Mouse (Mus musculus): Measurements from ENCODE around the gene Zfp93. TPM values are rescaled to one million over a fixed set of nuclear protein-coding genes. Genes with fewer than 3 reads are reported as not detected.

Gene Zfp93
- polyA plus RNA-seq, 1 experiment from 2014 or later, result 6.1 TPM

DNA sequence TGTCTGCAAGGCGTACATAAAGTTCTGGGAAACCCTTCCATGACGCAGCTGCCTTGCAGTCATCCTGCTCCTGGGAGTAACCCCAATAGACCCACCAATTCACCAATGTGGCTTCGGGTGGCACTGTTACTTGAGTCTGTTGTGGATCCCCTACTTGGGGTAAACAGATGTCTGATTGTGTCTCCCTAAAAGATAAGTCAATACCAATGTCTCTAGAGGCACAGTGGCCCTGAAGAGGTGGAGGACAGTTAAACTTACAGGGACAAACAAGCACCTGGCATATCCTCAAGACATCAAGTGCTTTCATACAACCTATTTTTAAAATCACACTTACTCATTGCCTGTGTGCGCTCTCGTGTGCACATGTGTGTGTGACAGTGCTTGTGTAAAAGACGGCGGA is 25.2 kb downstream of the Zfp93 start:
- Histone ChIP-seq H3K4me2 (replicated peaks) (no peak overlapping the region), H3K9me3 (no peaks in the 10 kb centered on the region; the same call in 1 of the 2 replicates), H3K36me3 (peaks cover 31% of the 10 kb centered on the region), H3K4me3 (replicated peaks) (no peak overlapping the region), H3K4me1 (replicated peaks) (0 out of 2 replicates have a peak, but pooled peaks cover 9% of the 10 kb centered on the region), H3K9ac (no peak overlapping the region), H3K27me3 (replicated peaks) (no peaks in the 10 kb centered on the region), H3K27ac (no peak overlapping the region)
- no peak for ATAC-seq
- WGBS, result 95% methylated on average over 7 of the region's 7 CpGs

DNA sequence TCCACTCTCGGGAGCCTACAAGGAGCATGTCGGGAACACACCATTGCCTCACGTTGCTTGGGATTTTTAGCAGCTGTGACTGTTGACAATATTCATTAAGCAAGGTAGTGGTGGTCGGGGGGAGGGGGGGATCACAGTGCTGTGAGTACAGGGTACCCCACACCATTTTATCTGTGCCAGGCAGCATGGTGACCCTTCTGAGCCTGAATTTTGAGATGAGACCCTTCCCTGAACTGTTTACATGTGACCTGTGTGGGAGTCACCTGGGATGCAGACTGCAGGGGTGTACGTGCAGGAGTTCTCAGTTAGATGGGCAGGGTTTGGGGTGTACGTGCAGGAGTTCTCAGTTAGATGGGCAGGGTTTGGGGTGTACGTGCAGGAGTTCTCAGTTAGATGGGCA is 26.2 kb downstream of the Zfp93 start:
- no peak for ATAC-seq
- H3K4me3 ChIP-seq (replicated peaks), result no peak overlapping the region
- 0 out of 2 replicates have a peak, but pooled peaks cover 9% of the 10 kb centered on the region for H3K4me1 ChIP-seq (replicated peaks)
- no peaks in the 10 kb centered on the region; the same call in 1 of the 2 replicates for H3K9me3 ChIP-seq
- H3K27ac ChIP-seq, result no peak overlapping the region
- WGBS, result 89% methylated on average over 7 of the region's 7 CpGs
- no peak overlapping the region for H3K4me2 ChIP-seq (replicated peaks)
- peaks cover 22% of the 10 kb centered on the region for H3K36me3 ChIP-seq
- H3K27me3 ChIP-seq (replicated peaks), result no peaks in the 10 kb centered on the region
- no peak overlapping the region for H3K9ac ChIP-seq

GRCm38 (mm10) chr7:24297361-24298095 is 27.3 kb downstream of the Zfp93 start:
- H3K4me2 ChIP-seq (replicated peaks), result peak overlapping the region; percentile 86

GRCm38 (mm10) chr7:24298635-24298972 is 28.4 kb downstream of the Zfp93 start:
- WGBS, result 2% methylated on average over 12 of the region's 12 CpGs
- peak; percentile 3 for ATAC-seq
- H3K27me3 ChIP-seq (replicated peaks), result no peaks in the 10 kb centered on the region

More at GRCm38 (mm10) chr7:24297361-24298095, 27.3 kb downstream of the Zfp93 start:
- Histone ChIP-seq H3K27me3 (replicated peaks) (no peaks in the 10 kb centered on the region), H3K4me1 (replicated peaks) (0 out of 2 replicates have a peak, but pooled peaks cover 9% of the 10 kb centered on the region), H3K4me3 (replicated peaks) (no peak overlapping the region), H3K27ac (no peak overlapping the region), H3K36me3 (peaks cover 14% of the 10 kb centered on the region), H3K9ac (no peak overlapping the region), H3K9me3 (no peaks in the 10 kb centered on the region)
- no peak for ATAC-seq
- WGBS, result 92% methylated on average over 15 of the region's 15 CpGs

DNA sequence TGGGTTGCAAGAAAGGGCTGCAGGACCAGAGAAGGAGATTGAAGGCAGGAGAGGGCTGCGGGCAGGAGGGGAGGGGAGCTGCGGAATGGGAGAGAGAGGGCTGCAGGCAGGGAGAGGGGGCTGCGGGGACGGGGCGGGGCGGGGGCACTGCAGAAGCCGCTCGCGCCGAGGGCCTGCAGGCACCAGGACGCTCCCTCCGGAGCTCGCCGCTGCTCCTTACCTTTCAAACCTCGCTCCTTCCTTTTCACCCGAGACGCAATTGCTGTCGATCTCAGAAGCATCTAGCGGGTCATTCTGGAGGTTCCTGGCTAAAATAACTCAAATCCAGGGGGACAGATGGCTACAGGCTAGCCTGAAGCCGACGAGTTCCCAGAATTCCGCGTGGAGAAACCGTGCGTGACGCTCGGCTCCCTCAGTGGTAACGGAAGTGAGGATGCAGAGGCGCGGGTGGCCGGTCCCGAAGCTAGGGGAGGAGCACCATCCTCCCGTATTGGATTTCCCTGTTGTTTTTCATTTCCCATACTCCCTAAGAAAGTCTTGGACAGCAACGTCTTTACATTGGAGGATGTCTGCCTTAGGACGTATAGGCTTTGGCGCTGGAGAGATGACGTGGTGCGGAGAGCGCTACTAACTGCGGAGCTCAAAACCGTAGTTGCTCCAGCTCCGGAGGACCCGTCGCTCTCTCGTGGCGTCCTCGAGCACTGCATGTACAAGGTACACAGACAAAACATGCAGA is 28.9 kb downstream of the Zfp93 start:
- H3K27me3 ChIP-seq (replicated peaks), result no peaks in the 10 kb centered on the region
- peak overlapping the region; percentile 92 for H3K27ac ChIP-seq
- 0 out of 2 replicates have a peak, but pooled peaks cover 9% of the 10 kb centered on the region for H3K4me1 ChIP-seq (replicated peaks)
- peak overlapping the region; percentile 73 for H3K9ac ChIP-seq
- WGBS, result under 1% methylated on average over 45 of the region's 47 CpGs
- peak; percentile 91 for ATAC-seq
- peaks cover 14% of the 10 kb centered on the region for H3K36me3 ChIP-seq
- H3K9me3 ChIP-seq, result no peaks in the 10 kb centered on the region
- peak overlapping the region; percentile 86 for H3K4me2 ChIP-seq (replicated peaks)
- H3K4me3 ChIP-seq (replicated peaks), result peak overlapping the region; percentile 71

More at GRCm38 (mm10) chr7:24298635-24298972, 28.4 kb downstream of the Zfp93 start:
- 0 out of 2 replicates have a peak, but pooled peaks cover 9% of the 10 kb centered on the region for H3K4me1 ChIP-seq (replicated peaks)
- H3K9me3 ChIP-seq, result no peaks in the 10 kb centered on the region
- peak overlapping the region; percentile 71 for H3K4me3 ChIP-seq (replicated peaks)
- H3K36me3 ChIP-seq, result peaks cover 17% of the 10 kb centered on the region
- peak overlapping the region; percentile 86 for H3K4me2 ChIP-seq (replicated peaks)
- H3K9ac ChIP-seq, result peak overlapping the region; percentile 73
- H3K27ac ChIP-seq, result peak overlapping the region; percentile 92

- Histone ChIP-seq H3K4me2 (replicated peaks) (peak overlapping the region; percentile 86), H3K4me1 (replicated peaks) (0 out of 2 replicates have a peak, but pooled peaks cover 9% of the 10 kb centered on the region), H3K4me3 (replicated peaks) (peak overlapping the region; percentile 71), H3K36me3 (peaks cover 10% of the 10 kb centered on the region; the same call in 1 of the 2 replicates), H3K9me3 (no peaks in the 10 kb centered on the region), H3K9ac (0 out of 2 replicates have a peak overlapping the region, but pooled peaks have one; percentile 40), H3K27me3 (replicated peaks) (no peaks in the 10 kb centered on the region), H3K27ac (peak overlapping the region; percentile 92)
- WGBS, result under 1% methylated on average over 18 of the region's 18 CpGs
- ATAC-seq, result peak; percentile 37
Observed at GRCm38 (mm10) chr7:24299823-24300481, 29.7 kb downstream of the Zfp93 start.

DNA sequence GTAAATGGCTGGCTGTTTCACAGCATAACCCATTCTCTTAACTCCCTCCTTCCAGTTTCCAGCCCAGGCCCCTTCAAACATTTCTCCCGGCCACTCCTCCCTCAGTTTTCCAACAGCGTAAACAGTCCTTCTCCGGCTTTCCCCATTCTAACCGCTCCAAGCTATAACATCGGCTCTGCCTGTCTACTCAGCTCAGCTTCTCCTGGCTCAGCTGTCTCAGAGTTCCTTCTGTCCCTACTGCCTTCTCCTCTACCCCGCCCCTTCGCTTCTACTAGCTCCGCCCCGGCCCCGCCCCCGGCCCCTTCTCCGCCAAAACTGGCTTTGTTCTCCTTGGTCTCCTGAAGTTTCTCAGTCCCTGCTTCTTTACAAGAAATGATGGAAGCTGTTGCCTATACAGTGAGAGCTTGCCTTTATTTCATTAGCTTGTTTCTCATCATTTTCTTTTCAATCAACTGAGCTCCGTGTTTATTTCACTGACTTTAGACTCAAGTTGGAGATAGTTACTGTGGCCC is 30.6 kb downstream of the Zfp93 start, which contains the start of gene Zfp61:
Gene Zfp61, minus strand, starts transcription at position 462 of the 512 bp plus-strand sequence.
- peak within 1 kb of the TSS; percentile 86 for H3K4me2 ChIP-seq (replicated peaks)
- no peaks in the 10 kb centered on the region for H3K9me3 ChIP-seq
- ATAC-seq, result peak; percentile 78
- H3K27me3 ChIP-seq (replicated peaks), result no peaks in the 10 kb centered on the region
- peaks cover 7% of the 10 kb centered on the region; the same call in 1 of the 2 replicates for H3K36me3 ChIP-seq
- WGBS, result 2% methylated on average over 13 of the region's 13 CpGs
- no peak within 1 kb of the TSS for H3K9ac ChIP-seq
- 0 out of 2 replicates have a peak, but pooled peaks cover 9% of the 10 kb centered on the region for H3K4me1 ChIP-seq (replicated peaks)
- peak within 1 kb of the TSS; percentile 71 for H3K4me3 ChIP-seq (replicated peaks)
- H3K27ac ChIP-seq, result peak within 1 kb of the TSS; percentile 64

DNA sequence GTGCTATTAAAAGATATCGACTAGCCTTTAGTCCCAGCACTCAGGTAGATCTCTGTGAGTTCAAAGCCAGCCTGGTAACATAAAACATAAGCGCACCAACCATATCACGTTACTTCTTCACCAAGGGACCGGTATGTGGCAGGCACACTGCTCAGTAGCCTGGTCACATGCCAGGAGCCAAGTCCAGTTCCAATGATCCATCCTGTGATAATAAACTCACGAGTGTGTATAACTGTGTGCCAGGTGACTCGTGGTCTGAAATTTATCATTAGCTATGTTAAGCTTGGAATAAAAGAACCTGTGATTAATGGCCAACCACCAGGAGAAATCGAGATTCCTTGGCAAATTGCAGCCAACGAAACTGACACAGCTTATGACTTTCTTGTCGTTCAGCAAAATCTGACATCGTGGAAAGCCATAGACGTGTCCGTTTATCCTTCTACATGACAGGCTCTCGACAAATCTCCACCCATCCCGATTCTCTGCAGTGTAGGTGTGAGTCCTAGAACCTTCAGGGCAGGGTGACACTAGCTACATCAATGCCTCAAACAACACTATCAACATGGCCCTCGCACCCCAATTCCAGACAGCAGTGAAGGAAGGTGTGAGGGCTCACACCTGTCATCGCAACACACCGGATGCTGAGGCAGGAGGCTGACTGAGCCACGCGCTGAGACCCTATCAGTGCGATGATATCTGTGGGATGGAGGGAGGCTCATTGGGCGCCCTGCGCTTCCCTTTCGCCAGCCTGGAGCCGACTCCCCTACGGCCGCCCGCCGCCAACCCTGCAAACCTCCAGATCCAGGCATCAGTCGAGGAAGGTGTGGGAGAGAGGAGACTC is 45.7 kb downstream of the Zfp93 start:
- Histone ChIP-seq H3K4me2 (replicated peaks) (peak overlapping the region; percentile 90), H3K27ac (peak overlapping the region; percentile 59), H3K4me1 (replicated peaks) (0 out of 2 replicates have a peak, but pooled peaks cover 5% of the 10 kb centered on the region), H3K9me3 (no peaks in the 10 kb centered on the region), H3K36me3 (0 out of 2 replicates have a peak, but pooled peaks cover 3% of the 10 kb centered on the region), H3K9ac (peak overlapping the region; percentile 73), H3K4me3 (replicated peaks) (peak overlapping the region; percentile 64), H3K27me3 (replicated peaks) (peaks cover 10% of the 10 kb centered on the region; the same call in 1 of the 2 replicates)
- ATAC-seq, result peak; percentile 78
- WGBS, result 24% methylated on average over 29 of the region's 29 CpGs

DNA sequence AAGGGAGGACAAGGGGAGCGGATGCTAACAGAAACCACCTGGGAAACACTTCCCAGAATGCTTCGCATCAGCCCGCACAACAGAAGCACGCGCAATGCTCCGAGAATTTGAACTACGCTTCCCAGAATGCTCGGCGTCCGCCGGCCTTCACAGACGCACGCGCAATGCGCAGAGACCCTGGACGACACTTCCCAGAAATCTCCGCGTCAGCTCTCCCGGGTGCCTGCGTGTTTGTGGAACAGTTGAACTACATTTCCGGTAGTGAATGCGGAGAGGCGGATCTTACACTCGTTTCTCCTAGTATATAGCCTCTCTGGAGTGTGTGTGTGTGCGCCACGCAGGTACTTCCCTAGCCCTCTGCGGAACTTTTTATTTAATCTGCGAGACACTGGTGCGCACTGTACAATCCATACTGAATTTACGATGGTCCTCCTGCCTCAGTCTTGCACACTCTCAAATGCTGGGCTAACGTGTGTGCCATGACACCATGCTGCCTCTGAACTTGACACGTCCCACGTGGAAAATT is 46.4 kb downstream of the Zfp93 start, which contains the start of gene Zfp94:
Gene Zfp94, minus strand, starts transcription at position 100 of the 526 bp plus-strand sequence.
- WGBS, result 1% methylated on average over 33 of the region's 33 CpGs
- H3K4me1 ChIP-seq (replicated peaks), result 0 out of 2 replicates have a peak, but pooled peaks cover 5% of the 10 kb centered on the region
- no peaks in the 10 kb centered on the region for H3K36me3 ChIP-seq
- peak within 1 kb of the TSS; percentile 90 for H3K4me2 ChIP-seq (replicated peaks)
- peak within 1 kb of the TSS; percentile 64 for H3K4me3 ChIP-seq (replicated peaks)
- H3K9ac ChIP-seq, result peak within 1 kb of the TSS; percentile 73
- peak; percentile 98 for ATAC-seq
- peaks cover 10% of the 10 kb centered on the region; the same call in 1 of the 2 replicates for H3K27me3 ChIP-seq (replicated peaks)
- peak within 1 kb of the TSS; percentile 59 for H3K27ac ChIP-seq
- no peaks in the 10 kb centered on the region for H3K9me3 ChIP-seq

DNA sequence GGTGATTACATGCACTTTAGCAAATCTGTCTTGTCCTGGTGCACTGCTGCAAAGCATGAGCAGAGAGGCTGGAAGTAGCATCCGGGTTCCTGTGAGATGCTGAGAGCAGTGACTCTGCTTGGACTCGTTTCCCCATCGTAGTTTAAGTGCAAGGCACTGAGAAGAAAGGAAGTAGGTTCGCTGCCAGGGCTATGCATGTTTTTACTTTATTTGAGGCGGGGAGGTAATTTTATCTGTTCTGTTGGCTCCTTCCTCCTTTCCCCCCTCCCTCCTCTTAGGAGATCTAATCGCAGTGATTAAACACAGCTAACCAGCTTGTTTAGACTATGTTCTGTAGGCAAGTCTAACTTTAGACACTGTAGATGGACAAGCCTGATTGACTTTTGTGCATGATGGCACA is 48.7 kb downstream of the Zfp93 start:
- Histone ChIP-seq H3K4me3 (replicated peaks) (no peak overlapping the region), H3K9ac (no peak overlapping the region), H3K27me3 (replicated peaks) (peaks cover 10% of the 10 kb centered on the region; the same call in 1 of the 2 replicates), H3K9me3 (no peaks in the 10 kb centered on the region), H3K4me2 (replicated peaks) (no peak overlapping the region), H3K36me3 (no peaks in the 10 kb centered on the region), H3K4me1 (replicated peaks) (0 out of 2 replicates have a peak, but pooled peaks cover 5% of the 10 kb centered on the region), H3K27ac (no peak overlapping the region)
- no peak for ATAC-seq
- 66% methylated on average over 6 of the region's 6 CpGs for WGBS
